Mouse (Mus musculus) neural tube, embryonic 15.5 days (tissue): ENCODE data around the gene Adgrf1. TPM values are rescaled to one million over a fixed set of nuclear protein-coding genes. Genes with fewer than 3 reads are reported as not detected.
"Not testable (repeated sequence)": the region's sequence is repeated elsewhere in the genome, so short reads cannot be mapped to it uniquely, and the experiment has no call there.

Experiments used
- ATAC-seq: fragments of 200-750 bp; cut with Nextera tagmentation; 2 replicates; pipeline ENCODE4 v1.8.0; 2017; ENCODE audit warnings: mild to moderate bottlenecking, moderate TSS enrichment, moderate library complexity; ENCODE audit not compliant: low FRiP score
- H3K27ac ChIP-seq: fragments of 300-500 bp; sonication (generic); replicated peaks from 2 replicates; pipeline ENCODE4 v1.5.1; 2015; ENCODE audit warnings: mild to moderate bottlenecking, inconsistent platforms
- H3K27me3 ChIP-seq: fragments of 300-500 bp; sonication (generic); replicated peaks from 2 replicates; pipeline ENCODE4 v1.6.1; 2015; ENCODE audit warnings: inconsistent platforms
- H3K36me3 ChIP-seq: fragments of 300-500 bp; sonication (generic); 2 replicates; pipeline ENCODE4 v1.6.1; 2015; ENCODE audit warnings: inconsistent platforms
- H3K4me1 ChIP-seq: fragments of 300-500 bp; sonication (generic); 2 replicates; pipeline ENCODE4 v1.6.1; 2015; ENCODE audit warnings: inconsistent platforms
- H3K4me2 ChIP-seq: fragments of 300-500 bp; sonication (generic); 2 replicates; pipeline ENCODE4 v1.6.1; 2015; ENCODE audit warnings: inconsistent platforms, mild to moderate bottlenecking, moderate library complexity
- H3K4me3 ChIP-seq: fragments of 300-500 bp; sonication (generic); replicated peaks from 2 replicates; pipeline ENCODE4 v1.5.1; 2015; ENCODE audit warnings: mild to moderate bottlenecking, inconsistent platforms
- H3K9ac ChIP-seq: fragments of 300-500 bp; sonication (generic); replicated peaks from 2 replicates; pipeline ENCODE4 v1.6.1; 2015; ENCODE audit warnings: mild to moderate bottlenecking, inconsistent platforms
- H3K9me3 ChIP-seq: fragments of 300-500 bp; sonication (generic); replicated peaks from 2 replicates; pipeline ENCODE4 v1.6.1; 2016; ENCODE audit warnings: inconsistent platforms
- WGBS: fragments of 180-500 bp; shearing (Covaris S2); methylation state at CpG from one replicate; pipeline ENCODE4 v1.1.7; 2015; ENCODE audit warnings: mixed read lengths; 5-methylcytosine and 5-hydroxymethylcytosine counted together
- polyA plus RNA-seq: library from polyadenylated mRNA; unstranded; fragments of >200 nt; fragmentation: Nextera tagmentation; extraction: Ambion mirVana; gene quantifications from 2 replicates; pipeline ENCODE4 v1.2.1, GENCODE M21; 2015

Adgrf1 gene
- polyA plus RNA-seq, 1 experiment from 2014 or later: not detected

DNA sequence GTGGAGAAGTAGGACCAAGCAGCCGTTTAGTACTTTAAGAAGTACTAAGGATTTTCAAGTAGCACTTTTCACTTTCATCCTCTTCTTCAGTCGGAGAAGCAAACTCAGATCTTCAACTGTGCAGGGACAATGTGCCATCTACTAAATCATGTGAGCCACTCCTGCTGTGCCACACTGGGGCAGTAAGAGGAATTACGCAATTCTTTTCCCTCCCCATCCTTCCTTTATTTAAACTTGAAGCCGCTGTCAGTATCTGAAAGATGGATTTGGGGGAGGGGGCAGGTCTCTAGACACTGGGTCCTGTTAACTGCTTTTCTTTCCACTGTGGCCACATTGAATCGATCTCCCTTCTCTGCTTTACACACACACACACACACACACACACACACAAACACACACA is 62.6 kb downstream of the Adgrf1 start:
- no peak overlapping the region for H3K27ac ChIP-seq
- no peak for ATAC-seq
- peaks cover 6% of the 10 kb centered on the region; the same call in 1 of the 2 replicates for H3K4me1 ChIP-seq
- no peak overlapping the region for H3K4me3 ChIP-seq
- no peaks in the 10 kb centered on the region for H3K9me3 ChIP-seq
- H3K36me3 ChIP-seq: no peaks in the 10 kb centered on the region
- WGBS: 26% methylated on average over 5 of the region's 5 CpGs
- H3K27me3 ChIP-seq: no peaks in the 10 kb centered on the region
- no peak overlapping the region for H3K9ac ChIP-seq
- H3K4me2 ChIP-seq: no peak overlapping the region

DNA sequence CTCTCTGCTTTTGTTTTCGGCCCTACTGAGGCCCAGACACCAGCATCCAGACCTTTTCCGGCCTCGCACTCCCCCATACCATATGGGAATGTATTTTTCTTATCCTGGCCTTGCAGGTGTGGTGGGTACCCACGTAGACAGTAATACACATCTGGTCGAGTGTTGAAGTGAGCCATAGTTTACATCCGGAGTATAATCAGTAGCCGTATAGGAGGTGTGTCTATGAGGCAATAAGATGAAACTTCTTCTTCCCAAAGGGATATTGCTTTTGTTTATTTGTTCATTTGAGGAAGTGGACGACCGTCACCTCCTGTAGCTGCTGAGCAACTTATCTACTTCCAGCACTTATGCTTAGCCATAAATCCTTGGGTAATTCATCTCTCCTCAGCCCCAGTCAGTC is 63.9 kb downstream of the Adgrf1 start:
- 62% methylated on average over 9 of the region's 9 CpGs for WGBS
- no peaks in the 10 kb centered on the region for H3K27me3 ChIP-seq
- no peak for ATAC-seq
- H3K4me3 ChIP-seq: no peak overlapping the region
- no peaks in the 10 kb centered on the region for H3K36me3 ChIP-seq
- H3K27ac ChIP-seq: no peak overlapping the region
- 0 out of 2 replicates have a peak, but pooled peaks cover 6% of the 10 kb centered on the region for H3K4me1 ChIP-seq
- H3K4me2 ChIP-seq: no peak overlapping the region
- no peak overlapping the region for H3K9ac ChIP-seq
- H3K9me3 ChIP-seq: no peaks in the 10 kb centered on the region

DNA sequence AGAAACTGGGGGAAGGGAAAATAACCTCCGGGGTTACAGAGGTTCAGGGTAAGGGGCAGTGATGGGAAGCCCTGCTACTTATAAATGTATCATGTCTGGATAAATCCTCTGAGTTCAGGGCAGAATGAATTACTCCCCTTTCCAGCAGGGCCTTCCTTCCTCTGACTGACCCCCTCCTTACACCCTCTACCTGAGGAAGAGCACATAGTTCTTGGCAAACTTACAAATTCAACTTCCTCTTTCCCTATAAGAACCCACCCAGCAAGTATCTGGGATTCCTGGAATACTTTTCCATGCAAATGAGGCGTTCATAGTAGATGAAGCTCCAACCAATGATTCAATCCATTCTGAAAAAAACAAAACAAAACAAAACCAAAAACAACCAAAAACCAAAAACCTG is 67.5 kb downstream of the Adgrf1 start:
- no peak for ATAC-seq
- H3K9ac ChIP-seq: no peak overlapping the region
- no peak overlapping the region for H3K4me2 ChIP-seq
- H3K27ac ChIP-seq: no peak overlapping the region
- 0 out of 2 replicates have a peak, but pooled peaks cover 1% of the 10 kb centered on the region for H3K4me1 ChIP-seq
- H3K36me3 ChIP-seq: no peaks in the 10 kb centered on the region
- no peaks in the 10 kb centered on the region for H3K9me3 ChIP-seq
- H3K4me3 ChIP-seq: no peak overlapping the region
- whole genome bisulfite sequencing: 86% methylated on average over 2 of the region's 2 CpGs
- H3K27me3 ChIP-seq: no peaks in the 10 kb centered on the region

DNA sequence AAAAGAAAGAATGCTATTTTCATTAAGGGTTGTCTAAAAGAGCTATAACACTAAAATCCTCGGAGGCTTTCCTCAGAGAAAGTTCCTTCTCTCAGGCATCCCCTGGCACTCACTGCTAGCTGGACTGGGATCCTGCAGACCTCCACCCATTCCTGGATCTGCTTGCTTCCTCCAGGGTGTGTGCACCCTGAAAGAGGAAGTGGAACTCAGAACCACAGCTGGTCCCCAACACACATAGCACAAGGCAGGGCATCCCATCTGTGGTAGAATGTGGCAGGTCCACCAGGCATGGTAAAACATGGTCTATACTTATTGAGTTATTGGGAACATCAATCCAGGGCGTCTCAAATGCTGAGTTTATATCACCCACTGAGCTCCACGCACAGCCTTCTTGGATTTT is 68.2 kb downstream of the Adgrf1 start:
- H3K4me1 ChIP-seq: no peaks in the 10 kb centered on the region
- H3K4me2 ChIP-seq: no peak overlapping the region
- no peak overlapping the region for H3K27ac ChIP-seq
- 89% methylated on average over 3 of the region's 3 CpGs for WGBS
- H3K27me3 ChIP-seq: no peaks in the 10 kb centered on the region
- H3K36me3 ChIP-seq: no peaks in the 10 kb centered on the region
- ATAC-seq: no peak
- no peak overlapping the region for H3K9ac ChIP-seq
- H3K4me3 ChIP-seq: no peak overlapping the region
- no peaks in the 10 kb centered on the region for H3K9me3 ChIP-seq

DNA sequence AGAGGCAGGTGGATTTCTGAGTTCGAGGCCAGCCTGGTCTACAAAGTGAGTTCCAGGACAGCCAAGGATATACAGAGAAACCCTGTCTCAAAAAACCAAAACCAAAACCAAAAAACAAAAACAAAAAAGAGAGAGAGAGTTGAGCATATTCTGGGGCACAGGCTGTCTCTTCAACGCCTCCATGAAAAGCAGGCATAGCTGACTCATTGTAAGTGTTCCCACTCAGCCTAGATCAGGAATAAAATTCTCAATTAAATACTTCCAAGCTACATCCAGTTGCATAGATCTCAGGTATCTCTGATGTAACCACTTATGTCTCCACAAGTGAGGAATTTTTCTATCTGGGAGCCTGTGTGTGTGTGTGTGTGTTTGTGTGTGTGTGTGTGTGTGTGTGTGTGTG is 76.4 kb downstream of the Adgrf1 start:
- not testable (repeated sequence) for H3K27ac ChIP-seq, H3K9me3 ChIP-seq, ATAC-seq, H3K4me2 ChIP-seq, H3K9ac ChIP-seq, H3K4me1 ChIP-seq, H3K4me3 ChIP-seq, H3K27me3 ChIP-seq, H3K36me3 ChIP-seq
- WGBS: 89% methylated on average over 2 of the region's 2 CpGs

DNA sequence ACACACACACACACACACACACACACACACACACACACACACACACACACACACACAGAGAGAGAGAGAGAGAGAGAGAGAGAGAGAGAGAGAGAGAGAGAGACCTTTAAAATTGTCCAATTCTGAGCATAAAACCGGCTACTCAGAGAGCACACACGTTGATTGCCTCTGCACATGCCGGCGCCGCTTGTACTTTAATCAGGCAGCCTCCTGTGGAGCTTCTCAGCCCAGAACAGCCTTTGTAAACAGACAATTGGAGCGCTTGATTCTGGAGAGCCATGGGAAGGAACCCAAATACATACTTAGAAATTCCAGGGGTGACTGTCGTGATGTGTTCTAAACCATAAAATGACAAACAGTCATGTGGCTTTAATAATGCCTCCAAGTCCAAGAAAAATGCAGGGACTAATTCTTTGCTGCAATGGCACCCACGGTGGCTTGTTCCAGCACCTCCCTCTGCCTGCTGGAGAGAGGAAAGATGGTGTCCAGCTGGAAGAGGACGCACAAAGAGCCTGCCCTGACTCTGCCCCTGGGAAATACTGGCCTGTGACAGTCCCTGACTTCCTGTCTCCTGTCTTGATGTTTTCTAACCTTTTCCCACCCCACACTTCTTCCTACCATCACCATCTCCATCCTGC is 87.9 kb downstream of the Adgrf1 start:
- ATAC-seq: peak; percentile 57; the same call in 1 of the 2 replicates
- Histone ChIP-seq H3K27me3 (no peaks in the 10 kb centered on the region), H3K36me3 (no peaks in the 10 kb centered on the region), H3K4me3 (no peak overlapping the region), H3K4me2 (peak overlapping the region; percentile 30), H3K9me3 (no peaks in the 10 kb centered on the region), H3K9ac (no peak overlapping the region), H3K27ac (no peak overlapping the region), H3K4me1 (peaks cover 6% of the 10 kb centered on the region)
- WGBS: 12% methylated on average over 9 of the region's 9 CpGs

DNA sequence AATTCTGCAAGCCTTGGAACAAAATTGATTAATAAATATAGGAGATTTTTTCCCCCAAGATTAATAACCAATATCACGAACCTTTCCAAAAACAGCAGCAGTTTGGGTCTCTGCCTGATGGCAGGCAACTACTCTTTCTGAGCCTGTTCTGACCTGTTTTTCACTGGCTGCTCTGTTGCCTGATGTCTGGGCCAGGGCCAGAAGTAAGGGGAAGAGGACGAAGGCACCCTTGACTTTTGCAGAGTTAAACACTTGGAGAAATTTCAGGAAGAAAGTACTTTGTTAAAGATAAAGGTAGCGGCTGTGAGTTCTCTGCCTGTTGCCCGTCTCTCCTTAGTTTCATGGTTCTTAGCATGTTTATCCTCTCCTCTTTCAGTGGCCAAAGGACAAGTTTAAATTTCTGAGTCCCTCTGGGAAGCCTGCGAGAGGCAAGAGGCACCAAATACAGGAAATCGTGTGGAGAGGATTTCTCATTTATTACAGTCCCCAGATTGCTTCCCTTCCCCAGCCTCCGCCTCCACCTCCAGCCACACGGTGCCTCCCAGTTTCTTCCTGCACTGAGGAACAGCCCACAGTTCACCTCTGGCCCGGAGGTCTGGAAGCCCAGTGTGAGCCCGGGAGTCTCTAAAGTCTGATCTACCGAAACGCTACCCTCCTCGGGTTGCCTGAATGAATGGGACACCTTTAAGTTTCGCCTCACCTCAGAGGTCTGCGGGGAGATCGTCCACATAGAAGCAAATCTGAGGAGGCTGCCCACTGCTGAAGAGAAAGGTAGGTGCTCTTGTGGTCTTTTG is 89.9 kb downstream of the Adgrf1 start, which contains the start of gene Adgrf5:
Adgrf5 (plus strand) TSS at position 626 of the 794 bp plus-strand sequence.
- H3K4me1 ChIP-seq: peaks cover 6% of the 10 kb centered on the region
- 63% methylated on average over 16 of the region's 16 CpGs for WGBS
- H3K27me3 ChIP-seq: no peaks in the 10 kb centered on the region
- H3K9ac ChIP-seq: no peak within 1 kb of the TSS
- 0 out of 2 replicates have a peak within 1 kb of the TSS, but pooled peaks have one; percentile 7 for H3K27ac ChIP-seq
- H3K4me2 ChIP-seq: peak within 1 kb of the TSS; percentile 17; the same call in 1 of the 2 replicates
- no peak for ATAC-seq
- H3K4me3 ChIP-seq: peak within 1 kb of the TSS; percentile 21
- H3K9me3 ChIP-seq: no peaks in the 10 kb centered on the region
- no peaks in the 10 kb centered on the region for H3K36me3 ChIP-seq

DNA sequence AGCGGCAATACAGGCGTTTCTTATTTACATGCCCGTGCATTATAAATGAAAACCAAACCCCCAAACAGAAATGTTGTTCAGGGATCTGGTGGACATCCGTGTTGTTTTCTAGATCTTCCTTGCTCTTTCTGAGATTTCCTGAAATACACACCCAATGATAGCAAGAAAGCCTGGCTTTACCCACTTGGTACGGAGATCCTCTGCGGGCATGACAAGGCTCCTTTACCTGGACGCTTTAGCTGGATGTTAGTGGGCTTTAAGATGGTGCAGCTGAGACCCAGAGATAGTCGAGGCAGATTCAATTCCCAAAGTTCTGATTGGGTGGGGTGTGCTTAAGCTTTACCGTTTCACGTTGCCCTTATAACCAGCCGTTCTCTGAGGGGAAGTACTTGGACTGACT is 90.9 kb downstream of the Adgrf1 start:
- H3K9ac ChIP-seq: no peak overlapping the region
- no peak overlapping the region for H3K27ac ChIP-seq
- no peak overlapping the region for H3K4me2 ChIP-seq
- H3K4me3 ChIP-seq: peak overlapping the region; percentile 21; the same call in 1 of the 2 replicates
- ATAC-seq: no peak
- 81% methylated on average over 11 of the region's 11 CpGs for WGBS
- H3K36me3 ChIP-seq: no peaks in the 10 kb centered on the region
- peaks cover 6% of the 10 kb centered on the region for H3K4me1 ChIP-seq
- no peaks in the 10 kb centered on the region for H3K9me3 ChIP-seq
- H3K27me3 ChIP-seq: no peaks in the 10 kb centered on the region

DNA sequence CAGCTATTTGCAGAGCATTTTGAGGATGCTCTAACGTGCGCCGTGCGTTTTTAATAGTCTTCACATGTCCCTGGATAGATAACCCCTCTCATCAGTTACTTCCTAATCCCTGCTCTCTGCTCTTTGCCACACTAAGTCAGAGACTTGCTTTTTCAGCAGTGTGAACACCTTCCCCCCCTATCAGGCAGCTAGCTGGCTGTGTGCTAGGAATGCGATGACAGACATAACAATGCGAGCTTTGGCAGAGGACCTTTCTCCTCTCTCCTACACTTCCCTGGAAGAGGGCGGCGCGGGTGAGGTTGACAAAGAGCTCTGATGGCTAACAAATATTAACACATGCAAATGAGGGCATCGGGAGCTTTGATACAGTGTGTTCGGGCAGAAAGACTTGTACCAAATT is 92.2 kb downstream of the Adgrf1 start:
- Histone ChIP-seq H3K9ac (no peak overlapping the region), H3K4me2 (no peak overlapping the region), H3K9me3 (no peaks in the 10 kb centered on the region), H3K36me3 (no peaks in the 10 kb centered on the region), H3K27ac (no peak overlapping the region), H3K4me3 (no peak overlapping the region), H3K4me1 (peaks cover 6% of the 10 kb centered on the region), H3K27me3 (no peaks in the 10 kb centered on the region)
- no peak for ATAC-seq
- 75% methylated on average over 11 of the region's 11 CpGs for WGBS

DNA sequence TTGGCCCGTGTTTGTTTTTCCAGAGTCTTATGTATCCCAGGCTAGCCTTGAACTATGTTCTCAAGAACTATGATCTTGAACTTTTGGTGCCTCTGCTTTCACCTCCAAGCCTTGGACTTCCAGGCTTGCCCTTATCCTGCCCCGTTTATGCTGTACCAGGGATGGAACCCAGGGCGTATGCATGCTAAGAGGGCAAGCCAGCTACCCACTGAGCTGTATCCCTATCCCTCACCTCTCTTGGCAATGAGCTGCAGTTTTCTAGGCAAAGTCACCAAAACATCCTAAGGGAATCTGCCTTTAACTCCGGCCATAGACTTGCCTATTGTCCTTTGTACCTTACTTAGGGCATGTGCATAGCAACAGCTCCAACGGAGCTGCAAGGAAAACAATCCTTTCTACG is 92.8 kb downstream of the Adgrf1 start:
- Histone ChIP-seq H3K9ac (no peak overlapping the region), H3K9me3 (no peaks in the 10 kb centered on the region), H3K4me3 (no peak overlapping the region), H3K27ac (no peak overlapping the region), H3K27me3 (no peaks in the 10 kb centered on the region), H3K4me2 (no peak overlapping the region), H3K36me3 (no peaks in the 10 kb centered on the region), H3K4me1 (peaks cover 5% of the 10 kb centered on the region)
- 67% methylated on average over 6 of the region's 6 CpGs for WGBS
- no peak for ATAC-seq

DNA sequence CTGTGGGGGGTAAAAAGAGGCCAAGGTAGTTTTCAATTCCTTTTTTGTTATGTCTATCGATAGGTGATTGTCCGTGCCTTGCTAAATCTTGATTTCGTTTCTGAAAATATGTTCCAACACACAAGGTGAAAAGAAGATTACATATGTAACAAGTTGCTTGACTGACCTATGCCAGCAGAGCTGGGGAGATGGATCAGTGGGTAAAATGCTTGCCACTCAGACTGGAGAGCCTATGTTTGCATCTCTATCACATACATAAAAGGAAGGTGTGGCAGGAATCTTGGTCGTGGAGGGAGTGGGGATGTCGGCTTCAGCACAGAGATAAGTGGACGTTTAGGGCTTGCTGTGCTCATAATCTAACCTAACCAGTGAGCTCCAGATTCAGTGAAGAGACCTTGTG is 93.8 kb downstream of the Adgrf1 start:
- Histone ChIP-seq H3K4me2 (no peak overlapping the region), H3K9me3 (no peaks in the 10 kb centered on the region), H3K9ac (no peak overlapping the region), H3K4me1 (no peaks in the 10 kb centered on the region), H3K36me3 (no peaks in the 10 kb centered on the region), H3K27ac (no peak overlapping the region), H3K4me3 (no peak overlapping the region), H3K27me3 (no peaks in the 10 kb centered on the region)
- no peak for ATAC-seq
- WGBS: 69% methylated on average over 6 of the region's 6 CpGs

DNA sequence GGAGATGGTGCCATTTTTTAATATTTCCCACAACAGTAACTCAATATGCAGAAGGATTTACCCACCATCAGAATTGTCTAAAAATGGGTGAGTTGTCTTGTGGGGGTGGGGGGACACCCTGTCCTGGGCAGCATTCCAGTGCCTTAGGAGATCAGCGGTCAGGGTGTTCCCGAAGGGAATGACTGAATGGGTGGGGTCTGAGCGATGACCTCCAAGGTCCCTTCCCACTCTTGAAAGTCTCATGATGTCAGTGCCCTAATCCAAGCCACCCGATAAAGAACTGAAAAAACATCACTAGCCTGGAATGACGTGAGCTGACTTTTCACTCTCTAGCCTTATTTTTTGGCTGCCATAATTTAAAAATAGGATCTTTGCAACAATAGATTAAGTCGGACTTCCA is 95.2 kb downstream of the Adgrf1 start:
- Histone ChIP-seq H3K9ac (no peak overlapping the region), H3K27ac (no peak overlapping the region), H3K27me3 (no peaks in the 10 kb centered on the region), H3K4me2 (no peak overlapping the region), H3K36me3 (no peaks in the 10 kb centered on the region), H3K4me1 (no peaks in the 10 kb centered on the region), H3K9me3 (no peaks in the 10 kb centered on the region), H3K4me3 (no peak overlapping the region)
- ATAC-seq: no peak
- WGBS: 93% methylated on average over 6 of the region's 6 CpGs
